Mouse (Mus musculus) kidney, embryonic 15.5 days (tissue): ENCODE results near the gene Foxn4. TPM values are rescaled to one million over a fixed set of nuclear protein-coding genes. Genes with fewer than 3 reads are reported as not detected.

Experiments used
- ATAC-seq: fragments of 200-750 bp; cut with Nextera tagmentation; replicated peaks from 2 replicates; pipeline ENCODE4 v1.8.0; 2017; ENCODE audit warnings: moderate TSS enrichment; ENCODE audit not compliant: low FRiP score
- H3K27ac ChIP-seq: fragments of 300-500 bp; sonication (generic); 2 replicates; pipeline ENCODE4 v1.5.1; 2015; ENCODE audit warnings: mild to moderate bottlenecking, inconsistent platforms
- H3K27me3 ChIP-seq: fragments of 300-500 bp; sonication (generic); 2 replicates; pipeline ENCODE4 v1.6.1; 2015; ENCODE audit warnings: inconsistent platforms
- H3K36me3 ChIP-seq: fragments of 300-500 bp; sonication (generic); 2 replicates; pipeline ENCODE4 v1.6.1; 2015; ENCODE audit warnings: inconsistent platforms
- H3K4me1 ChIP-seq: fragments of 300-500 bp; sonication (generic); 2 replicates; pipeline ENCODE4 v1.6.1; 2015; ENCODE audit warnings: inconsistent platforms
- H3K4me2 ChIP-seq: fragments of 300-500 bp; sonication (generic); 2 replicates; pipeline ENCODE4 v1.6.1; 2015; ENCODE audit warnings: moderate library complexity, mild to moderate bottlenecking, inconsistent platforms
- H3K4me3 ChIP-seq: fragments of 300-500 bp; sonication (generic); replicated peaks from 2 replicates; pipeline ENCODE4 v1.5.1; 2015; ENCODE audit warnings: mild to moderate bottlenecking, inconsistent platforms
- H3K9ac ChIP-seq: fragments of 300-500 bp; sonication (generic); 2 replicates; pipeline ENCODE4 v1.6.1; 2015; ENCODE audit warnings: mild to moderate bottlenecking, inconsistent platforms
- H3K9me3 ChIP-seq: fragments of 300-500 bp; sonication (generic); replicated peaks from 2 replicates; pipeline ENCODE4 v1.6.1; 2016; ENCODE audit warnings: inconsistent platforms
- WGBS: fragments of 180-500 bp; shearing (Covaris S2); methylation state at CpG from one replicate; pipeline ENCODE4 v1.1.7; 2015; ENCODE audit warnings: mixed read lengths; 5-methylcytosine and 5-hydroxymethylcytosine counted together
- polyA plus RNA-seq: library from polyadenylated mRNA; unstranded; fragments of >200 nt; fragmentation: Nextera tagmentation; extraction: Ambion mirVana; gene quantifications from 2 replicates; pipeline ENCODE4 v1.2.1, GENCODE M21; 2015

Foxn4 gene
- polyA plus RNA-seq, 1 experiment from 2014 or later = not detected

DNA sequence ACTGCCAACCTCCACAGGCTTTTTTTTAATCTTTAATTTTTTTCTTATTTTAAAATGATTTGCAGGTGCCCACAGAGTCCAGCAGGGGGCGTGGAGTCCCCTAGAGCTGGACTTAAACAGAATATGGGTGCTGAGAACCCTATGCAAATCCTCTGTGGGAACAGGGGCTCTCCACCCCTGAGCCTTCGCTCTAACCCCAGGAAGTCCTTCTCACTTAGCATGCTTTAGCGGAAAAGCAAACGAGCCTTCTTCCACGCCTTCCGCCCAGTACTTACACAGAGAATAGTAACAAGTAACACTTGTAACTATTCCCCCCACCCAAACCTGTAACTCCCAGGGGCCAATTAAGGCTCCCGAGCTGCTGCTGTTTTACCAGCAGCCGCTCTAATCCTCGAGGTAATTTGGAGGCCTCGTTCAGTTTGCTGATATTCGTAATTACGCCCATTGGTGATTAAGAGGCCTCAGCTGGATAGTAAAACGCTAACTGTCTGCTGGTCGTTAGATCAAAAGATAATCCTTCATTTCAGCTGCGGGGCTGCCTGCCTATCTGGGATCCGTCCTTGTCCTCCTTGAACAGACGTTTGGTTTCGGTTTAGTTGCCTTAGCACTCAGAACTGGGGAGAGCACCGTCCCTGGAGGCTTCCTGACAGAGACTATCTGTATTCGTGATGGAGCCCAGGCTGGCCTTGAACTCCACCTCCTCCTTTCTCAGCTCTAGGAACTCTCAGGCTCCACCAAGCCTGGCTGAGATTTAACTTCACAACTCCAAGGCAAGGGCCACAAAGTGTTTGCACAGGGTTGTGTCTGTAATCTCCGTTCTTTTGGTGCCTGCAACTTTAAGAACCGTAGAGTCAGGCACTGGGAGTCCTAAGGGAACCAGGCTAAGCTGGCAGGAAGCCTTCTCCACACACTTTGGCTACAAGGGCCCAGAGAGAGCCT is 23.4 kb upstream of the Foxn4 start:
- Histone ChIP-seq H3K4me3 (no peak overlapping the region), H3K27me3 (0 out of 2 replicates have a peak, but pooled peaks cover 11% of the 10 kb centered on the region), H3K4me2 (peak overlapping the region; percentile 30; the same call in 1 of the 2 replicates), H3K27ac (no peak overlapping the region), H3K36me3 (no peaks in the 10 kb centered on the region), H3K9ac (no peak overlapping the region), H3K9me3 (no peaks in the 10 kb centered on the region), H3K4me1 (peaks cover 13% of the 10 kb centered on the region)
- ATAC-seq = no peak
- WGBS = 20% methylated on average over 22 of the region's 22 CpGs

DNA sequence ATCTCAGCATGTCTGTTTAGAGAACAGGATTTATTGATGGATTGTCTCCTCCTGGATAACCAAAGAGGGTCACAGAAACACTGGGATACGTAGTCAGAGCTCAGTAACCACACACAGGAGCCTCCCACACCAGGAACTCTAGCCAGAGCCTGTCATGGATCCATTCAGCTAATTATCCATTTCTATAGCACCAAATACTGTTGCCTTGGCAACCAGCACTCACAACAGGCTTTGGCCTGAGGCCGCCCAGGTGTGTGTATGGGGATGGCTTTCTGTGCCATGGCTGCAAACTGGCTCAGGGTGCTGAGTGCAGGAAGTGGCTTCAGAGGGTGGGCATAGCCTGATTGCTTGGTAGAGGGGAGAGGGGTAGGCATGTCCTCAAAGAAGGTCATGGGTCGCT is 16.4 kb upstream of the Foxn4 start:
- no peak overlapping the region for H3K9ac ChIP-seq
- no peak overlapping the region for H3K27ac ChIP-seq
- WGBS = 56% methylated on average over 3 of the region's 3 CpGs

GRCm38 (mm10) chr5:114288874-114289273 is 15.3 kb upstream of the Foxn4 start, which contains the start of gene Myo1h:
Myo1h (plus strand) TSS chr5:114289166.
- peak within 1 kb of the TSS; percentile 29 for H3K4me2 ChIP-seq
- ATAC-seq = peak; percentile 40; the same call in 1 of the 2 replicates
- H3K9ac ChIP-seq = no peak within 1 kb of the TSS
- 31% methylated on average over 13 of the region's 13 CpGs for WGBS
- peak within 1 kb of the TSS; percentile 62 for H3K27ac ChIP-seq
- peaks cover 12% of the 10 kb centered on the region; the same call in 1 of the 2 replicates for H3K4me1 ChIP-seq
- H3K4me3 ChIP-seq = no peak within 1 kb of the TSS
- no peaks in the 10 kb centered on the region for H3K9me3 ChIP-seq
- H3K27me3 ChIP-seq = peaks cover 7% of the 10 kb centered on the region
- no peaks in the 10 kb centered on the region for H3K36me3 ChIP-seq

More for the DNA sequence above, 16.4 kb upstream of the Foxn4 start:
- Histone ChIP-seq H3K9me3 (no peaks in the 10 kb centered on the region), H3K4me2 (no peak overlapping the region), H3K4me1 (peaks cover 12% of the 10 kb centered on the region; the same call in 1 of the 2 replicates), H3K27me3 (peaks cover 7% of the 10 kb centered on the region), H3K36me3 (no peaks in the 10 kb centered on the region), H3K4me3 (no peak overlapping the region)
- no peak for ATAC-seq

DNA sequence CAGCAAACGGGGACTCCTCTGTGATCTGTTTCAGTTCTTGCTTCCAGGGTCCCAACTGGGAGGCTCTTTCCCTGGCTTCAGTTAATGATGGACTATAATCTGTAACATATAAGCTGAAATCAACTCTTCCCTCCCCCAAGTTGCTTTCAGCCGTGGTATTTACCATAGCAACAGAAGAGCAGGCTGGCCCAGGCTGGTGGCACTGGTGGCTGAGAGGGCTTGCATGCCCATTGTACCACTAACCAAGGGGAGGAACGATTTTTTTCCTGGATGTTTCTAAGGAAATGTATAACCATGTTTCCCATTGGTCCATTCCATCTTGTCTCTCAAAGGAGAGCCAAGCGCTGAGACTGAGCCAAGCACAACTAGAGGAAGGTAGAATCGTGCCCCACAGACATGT is 14.8 kb upstream of the Foxn4 start:
- Histone ChIP-seq H3K9me3 (no peaks in the 10 kb centered on the region), H3K4me3 (no peak overlapping the region), H3K36me3 (no peaks in the 10 kb centered on the region), H3K4me1 (peaks cover 12% of the 10 kb centered on the region; the same call in 1 of the 2 replicates), H3K9ac (no peak overlapping the region), H3K27ac (peak overlapping the region; percentile 62), H3K27me3 (peaks cover 7% of the 10 kb centered on the region), H3K4me2 (peak overlapping the region; percentile 29)
- WGBS = 75% methylated on average over 5 of the region's 5 CpGs
- peak; percentile 80 for ATAC-seq

GRCm38 (mm10) chr5:114286872-114287571 is 13.4 kb upstream of the Foxn4 start:
- H3K4me2 ChIP-seq = no peak overlapping the region
- H3K4me1 ChIP-seq = peaks cover 12% of the 10 kb centered on the region; the same call in 1 of the 2 replicates
- no peaks in the 10 kb centered on the region for H3K36me3 ChIP-seq
- no peaks in the 10 kb centered on the region for H3K9me3 ChIP-seq
- no peak overlapping the region for H3K4me3 ChIP-seq
- H3K27me3 ChIP-seq = peaks cover 7% of the 10 kb centered on the region
- 86% methylated on average over 16 of the region's 16 CpGs for WGBS
- H3K27ac ChIP-seq = no peak overlapping the region
- no peak overlapping the region for H3K9ac ChIP-seq
- no peak for ATAC-seq

DNA sequence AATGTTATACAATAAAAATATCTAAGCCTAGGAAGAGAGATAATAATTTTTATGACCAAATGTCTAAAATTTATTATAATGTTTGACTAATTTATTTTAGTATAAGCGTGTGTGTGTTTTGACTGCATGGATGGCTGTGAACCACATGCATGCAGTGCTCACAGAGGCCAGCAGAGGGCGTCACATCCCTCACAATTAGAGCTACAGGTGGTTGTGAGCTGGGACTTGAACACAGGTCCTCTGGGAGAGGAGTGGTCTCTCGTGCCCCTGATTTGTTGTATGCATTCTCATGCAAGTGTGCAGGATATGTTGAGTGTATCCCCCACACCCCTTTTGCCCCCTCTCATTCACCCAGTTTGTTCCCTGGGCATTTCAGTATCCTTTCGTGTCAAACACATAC is 12.5 kb upstream of the Foxn4 start:
- WGBS = 78% methylated on average over 4 of the region's 4 CpGs
- no peak for ATAC-seq
- Histone ChIP-seq H3K9ac (no peak overlapping the region), H3K4me2 (no peak overlapping the region), H3K36me3 (no peaks in the 10 kb centered on the region), H3K4me1 (peaks cover 12% of the 10 kb centered on the region; the same call in 1 of the 2 replicates), H3K27ac (no peak overlapping the region), H3K4me3 (no peak overlapping the region), H3K9me3 (no peaks in the 10 kb centered on the region), H3K27me3 (peaks cover 7% of the 10 kb centered on the region)

DNA sequence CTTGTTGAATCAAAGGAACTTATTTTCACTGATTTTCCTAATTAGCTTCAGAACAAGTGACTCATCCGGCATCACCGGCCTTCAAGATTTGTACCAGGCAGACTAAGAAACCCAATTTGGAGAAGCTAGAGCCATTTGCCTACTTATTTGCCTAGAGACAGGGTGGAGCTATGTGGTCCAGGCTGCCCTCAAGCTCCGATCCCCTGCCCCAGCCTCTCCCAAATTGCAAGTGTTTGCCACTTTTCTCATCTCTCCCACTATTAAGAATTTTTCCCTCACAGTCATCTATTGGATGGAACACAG is 11.7 kb upstream of the Foxn4 start:
- Histone ChIP-seq H3K4me1 (peaks cover 12% of the 10 kb centered on the region; the same call in 1 of the 2 replicates), H3K9ac (no peak overlapping the region), H3K27ac (no peak overlapping the region), H3K4me3 (no peak overlapping the region), H3K4me2 (no peak overlapping the region), H3K27me3 (peaks cover 7% of the 10 kb centered on the region), H3K36me3 (no peaks in the 10 kb centered on the region), H3K9me3 (no peaks in the 10 kb centered on the region)
- WGBS = 85% methylated on average over 3 of the region's 3 CpGs
- no peak for ATAC-seq

GRCm38 (mm10) chr5:114284604-114285397 is 11.2 kb upstream of the Foxn4 start:
- no peak overlapping the region for H3K27ac ChIP-seq
- no peak overlapping the region for H3K4me3 ChIP-seq
- H3K36me3 ChIP-seq = no peaks in the 10 kb centered on the region
- 67% methylated on average over 13 of the region's 13 CpGs for WGBS
- no peak overlapping the region for H3K4me2 ChIP-seq
- no peaks in the 10 kb centered on the region for H3K9me3 ChIP-seq
- no peak for ATAC-seq
- H3K9ac ChIP-seq = no peak overlapping the region
- peaks cover 8% of the 10 kb centered on the region for H3K27me3 ChIP-seq
- peaks cover 8% of the 10 kb centered on the region; the same call in 1 of the 2 replicates for H3K4me1 ChIP-seq

DNA sequence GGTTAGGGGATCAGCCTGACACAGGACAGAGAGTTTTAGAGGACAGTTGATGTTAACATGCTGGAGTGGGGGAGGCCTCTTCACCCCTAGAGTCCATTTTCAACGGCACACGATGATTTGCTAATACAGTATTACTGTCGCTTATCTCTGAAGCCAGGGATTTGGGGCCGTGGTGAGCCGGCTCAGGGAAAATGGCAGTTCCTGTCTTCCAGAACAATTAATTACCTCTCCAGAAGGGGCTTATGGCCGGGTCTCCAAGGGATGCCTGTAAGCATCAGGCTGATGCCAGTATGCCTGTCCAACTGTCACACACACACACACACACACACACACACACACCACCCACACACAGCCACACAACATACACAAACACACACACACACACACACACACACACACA is 8.7 kb upstream of the Foxn4 start:
- WGBS = 50% methylated on average over 6 of the region's 6 CpGs
- H3K9me3 ChIP-seq = no peaks in the 10 kb centered on the region
- H3K27ac ChIP-seq = no peak overlapping the region
- H3K4me2 ChIP-seq = no peak overlapping the region
- H3K36me3 ChIP-seq = no peaks in the 10 kb centered on the region
- H3K4me1 ChIP-seq = no peaks in the 10 kb centered on the region
- peaks cover 25% of the 10 kb centered on the region for H3K27me3 ChIP-seq
- ATAC-seq = no peak
- H3K9ac ChIP-seq = no peak overlapping the region
- no peak overlapping the region for H3K4me3 ChIP-seq

GRCm38 (mm10) chr5:114279382-114280143 is 6.0 kb upstream of the Foxn4 start:
- no peak for ATAC-seq
- H3K9ac ChIP-seq = no peak overlapping the region
- 54% methylated on average over 12 of the region's 12 CpGs for WGBS
- H3K36me3 ChIP-seq = no peaks in the 10 kb centered on the region
- no peak overlapping the region for H3K4me3 ChIP-seq
- peaks cover 53% of the 10 kb centered on the region for H3K27me3 ChIP-seq
- no peak overlapping the region for H3K4me2 ChIP-seq
- no peaks in the 10 kb centered on the region for H3K9me3 ChIP-seq
- peaks cover under 1% of the 10 kb centered on the region; the same call in 1 of the 2 replicates for H3K4me1 ChIP-seq
- H3K27ac ChIP-seq = no peak overlapping the region

DNA sequence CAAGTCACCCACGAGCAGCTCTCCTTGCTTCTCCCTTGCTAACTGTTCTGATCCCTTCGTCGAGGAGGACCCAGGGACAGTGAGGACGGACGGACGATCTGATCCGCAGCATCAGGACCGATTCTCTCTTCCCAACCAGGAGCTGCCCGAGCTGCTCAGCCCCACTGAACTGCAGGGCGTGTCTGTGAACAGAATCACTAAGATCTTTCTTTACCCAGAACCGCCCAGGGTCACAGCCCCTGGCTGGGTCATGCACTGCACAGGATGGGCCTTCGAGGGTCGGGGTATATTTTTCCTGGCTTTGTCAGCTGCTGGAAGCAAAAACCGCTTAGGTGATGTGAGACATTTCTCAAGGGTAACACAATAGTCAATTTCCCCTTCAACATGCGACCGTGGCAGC is 2.4 kb upstream of the Foxn4 start:
- Histone ChIP-seq H3K27me3 (peaks cover 89% of the 10 kb centered on the region), H3K4me2 (no peak overlapping the region), H3K36me3 (no peaks in the 10 kb centered on the region), H3K9me3 (no peaks in the 10 kb centered on the region), H3K9ac (no peak overlapping the region), H3K27ac (no peak overlapping the region), H3K4me3 (no peak overlapping the region), H3K4me1 (peaks cover 16% of the 10 kb centered on the region)
- 25% methylated on average over 16 of the region's 16 CpGs for WGBS
- no peak for ATAC-seq
